Mouse (Mus musculus) hindbrain, embryonic 10.5 days (tissue): ENCODE measurements around the gene Gja8. TPM values are rescaled to one million over a fixed set of nuclear protein-coding genes. Genes with fewer than 3 reads are reported as not detected.

Experiments used
- DNase-seq: peaks from one replicate; pipeline ENCODE4 v3.0.0-alpha.2; 2017; ENCODE audit warnings: low spot score
- H3K27ac ChIP-seq: fragments of 300-500 bp; sonication (generic); 2 replicates; pipeline ENCODE4 v1.5.1; 2016; ENCODE audit warnings: mild to moderate bottlenecking, moderate library complexity
- H3K27me3 ChIP-seq: fragments of 300-500 bp; sonication (generic); 2 replicates; pipeline ENCODE4 v1.6.1; 2016; ENCODE audit warnings: mild to moderate bottlenecking; ENCODE audit not compliant: poor library complexity, insufficient read depth, severe bottlenecking
- H3K36me3 ChIP-seq: fragments of 300-500 bp; sonication (generic); 2 replicates; pipeline ENCODE4 v1.6.1; 2016; ENCODE audit warnings: mild to moderate bottlenecking, moderate library complexity
- H3K4me1 ChIP-seq: fragments of 300-500 bp; sonication (generic); replicated peaks from 2 replicates; pipeline ENCODE4 v1.6.1; 2016; ENCODE audit warnings: mild to moderate bottlenecking
- H3K4me3 ChIP-seq: fragments of 300-500 bp; sonication (generic); 2 replicates; pipeline ENCODE4 v1.5.1; 2016; ENCODE audit warnings: mild to moderate bottlenecking, moderate library complexity
- H3K9me3 ChIP-seq: fragments of 300-500 bp; sonication (generic); 2 replicates; pipeline ENCODE4 v1.6.1; 2016; ENCODE audit warnings: mild to moderate bottlenecking, moderate library complexity
- WGBS: fragments of 180-500 bp; shearing (Covaris S2); methylation state at CpG from one replicate; pipeline ENCODE4 v1.1.7; 2016; 5-methylcytosine and 5-hydroxymethylcytosine counted together
- polyA plus RNA-seq: library from polyadenylated mRNA; unstranded; fragments of >200 nt; fragmentation: Nextera tagmentation; extraction: Ambion mirVana; gene quantifications from 2 replicates; pipeline ENCODE4 v1.2.1, GENCODE M21; 2016

The Gja8 gene
- polyA plus RNA-seq, 1 experiment from 2014 or later, result not detected

DNA sequence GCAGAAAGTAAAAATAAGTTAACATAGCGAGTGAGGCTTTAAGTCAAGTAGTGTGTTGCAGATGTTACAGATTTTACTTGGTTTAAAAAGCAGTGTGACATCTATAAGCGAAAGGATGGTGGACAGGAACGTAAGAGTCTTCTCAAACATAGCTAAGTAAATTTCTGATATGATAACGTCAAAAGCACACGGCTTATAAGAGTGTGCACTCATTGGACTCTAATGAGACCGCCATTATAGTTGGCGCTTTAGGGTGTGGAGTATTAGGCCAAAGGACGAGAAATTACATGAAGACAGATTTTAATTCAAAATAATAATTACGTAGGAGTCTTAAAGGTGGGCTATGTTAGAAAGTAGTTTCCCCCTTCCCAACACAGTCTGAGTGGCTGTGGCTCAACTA, 20.2 kb downstream of the Gja8 start:
- H3K4me3 ChIP-seq, result peak overlapping the region; percentile 78
- H3K27me3 ChIP-seq, result peaks cover 12% of the 10 kb centered on the region
- peaks cover 14% of the 10 kb centered on the region for H3K4me1 ChIP-seq
- peak overlapping the region; percentile 86 for H3K27ac ChIP-seq
- 56% methylated on average over 9 of the region's 9 CpGs for WGBS
- H3K9me3 ChIP-seq, result no peaks in the 10 kb centered on the region
- H3K36me3 ChIP-seq, result no peaks in the 10 kb centered on the region
- DNase-seq, result no peak

DNA sequence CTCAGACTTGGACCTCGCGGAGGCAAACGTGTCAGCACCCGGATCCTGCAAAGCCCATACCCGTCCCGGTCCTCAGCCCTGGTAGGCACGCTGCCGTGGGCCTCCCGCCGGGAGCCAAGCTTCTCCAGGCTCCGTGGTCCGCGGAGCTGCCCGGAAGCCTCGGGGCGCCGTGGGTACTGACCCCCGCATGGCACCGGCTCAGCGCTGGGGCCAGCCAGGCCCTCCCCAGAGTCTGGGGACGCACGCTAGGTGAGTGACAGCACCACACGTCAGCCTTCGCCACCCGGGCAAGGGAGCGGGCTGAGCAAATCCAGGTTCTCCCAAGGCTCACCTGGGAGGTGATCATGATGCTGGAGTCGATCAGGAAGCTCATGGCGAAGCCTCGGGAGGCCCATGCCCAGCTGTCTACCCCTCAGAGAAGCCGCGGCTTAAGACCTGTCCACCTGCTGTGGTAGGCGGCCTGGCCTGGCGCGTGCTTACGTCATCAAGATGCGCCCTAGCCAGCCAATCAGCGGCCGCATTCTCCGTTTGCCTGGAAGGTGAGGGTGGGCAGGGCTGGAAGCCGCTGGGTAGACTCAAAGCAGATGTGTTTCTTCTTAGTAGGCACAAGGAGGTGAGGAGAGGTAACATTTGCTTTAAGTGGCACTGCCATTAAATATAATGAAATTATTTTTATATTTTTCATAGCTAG, 20.8 kb downstream of the Gja8 start, which contains the start of gene Gpr89:
Gene Gpr89 (minus strand): TSS at position 496 of the 691 bp plus-strand sequence.
- Histone ChIP-seq H3K4me1 (peaks cover 14% of the 10 kb centered on the region), H3K4me3 (peak within 1 kb of the TSS; percentile 78), H3K27ac (peak within 1 kb of the TSS; percentile 86), H3K27me3 (peaks cover 12% of the 10 kb centered on the region), H3K9me3 (no peaks in the 10 kb centered on the region), H3K36me3 (no peaks in the 10 kb centered on the region)
- WGBS, result under 1% methylated on average over 40 of the region's 40 CpGs
- DNase-seq, result peak; percentile 94

DNA sequence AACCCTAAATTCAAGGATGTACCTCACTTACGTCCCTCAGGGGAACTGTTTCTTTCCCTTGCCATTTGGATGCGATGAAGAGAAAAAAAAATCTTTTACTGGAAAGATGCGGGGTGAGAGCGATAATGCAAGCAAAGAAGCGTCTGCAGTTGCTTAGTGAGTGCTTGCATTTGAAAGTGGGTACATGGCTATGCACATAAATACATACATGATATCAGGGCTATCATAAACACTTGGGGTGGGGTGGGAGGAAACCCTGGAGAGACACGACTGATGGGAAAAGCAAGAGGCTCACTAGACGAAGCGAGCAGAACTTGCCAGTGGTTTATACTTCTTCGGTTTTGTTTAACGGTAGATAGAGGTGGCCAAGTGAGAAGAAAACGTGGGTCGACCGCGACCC, 21.4 kb downstream of the Gja8 start, which contains the start of gene Gja5:
Gene Gja5 (plus strand): TSS at position 301 of the 400 bp plus-strand sequence.
- Histone ChIP-seq H3K36me3 (no peaks in the 10 kb centered on the region), H3K9me3 (no peaks in the 10 kb centered on the region), H3K27ac (peak within 1 kb of the TSS; percentile 86), H3K4me3 (peak within 1 kb of the TSS; percentile 78), H3K27me3 (peaks cover 12% of the 10 kb centered on the region), H3K4me1 (peaks cover 14% of the 10 kb centered on the region)
- 16% methylated on average over 14 of the region's 14 CpGs for WGBS
- DNase-seq, result no peak

- H3K36me3 ChIP-seq, result peaks cover 9% of the 10 kb centered on the region
- H3K4me3 ChIP-seq, result no peak overlapping the region
- no peaks in the 10 kb centered on the region for H3K9me3 ChIP-seq
- no peak overlapping the region for H3K27ac ChIP-seq
- WGBS, result 90% methylated on average over 4 of the region's 4 CpGs
- H3K27me3 ChIP-seq, result peaks cover 12% of the 10 kb centered on the region
- no peak for DNase-seq
- peaks cover 14% of the 10 kb centered on the region for H3K4me1 ChIP-seq
These were observed 23.4 kb downstream of the Gja8 start for GRCm38 (mm10) chr3:96902336-96902999.

- H3K36me3 ChIP-seq, result peaks cover 75% of the 10 kb centered on the region
- WGBS, result 93% methylated on average over 7 of the region's 7 CpGs
- no peak overlapping the region for H3K4me3 ChIP-seq
- no peaks in the 10 kb centered on the region for H3K4me1 ChIP-seq
- no peak overlapping the region for H3K27ac ChIP-seq
- no peak for DNase-seq
- H3K27me3 ChIP-seq, result no peaks in the 10 kb centered on the region
- H3K9me3 ChIP-seq, result no peaks in the 10 kb centered on the region
These were observed 42.1 kb downstream of the Gja8 start for GRCm38 (mm10) chr3:96883690-96884089.

GRCm38 (mm10) chr3:96882061-96882849, 43.6 kb downstream of the Gja8 start:
- H3K27me3 ChIP-seq, result no peaks in the 10 kb centered on the region
- DNase-seq, result no peak
- H3K4me1 ChIP-seq, result no peaks in the 10 kb centered on the region
- WGBS, result 93% methylated on average over 14 of the region's 14 CpGs
- H3K9me3 ChIP-seq, result no peaks in the 10 kb centered on the region
- no peak overlapping the region for H3K27ac ChIP-seq
- no peak overlapping the region for H3K4me3 ChIP-seq
- peaks cover 77% of the 10 kb centered on the region for H3K36me3 ChIP-seq

DNA sequence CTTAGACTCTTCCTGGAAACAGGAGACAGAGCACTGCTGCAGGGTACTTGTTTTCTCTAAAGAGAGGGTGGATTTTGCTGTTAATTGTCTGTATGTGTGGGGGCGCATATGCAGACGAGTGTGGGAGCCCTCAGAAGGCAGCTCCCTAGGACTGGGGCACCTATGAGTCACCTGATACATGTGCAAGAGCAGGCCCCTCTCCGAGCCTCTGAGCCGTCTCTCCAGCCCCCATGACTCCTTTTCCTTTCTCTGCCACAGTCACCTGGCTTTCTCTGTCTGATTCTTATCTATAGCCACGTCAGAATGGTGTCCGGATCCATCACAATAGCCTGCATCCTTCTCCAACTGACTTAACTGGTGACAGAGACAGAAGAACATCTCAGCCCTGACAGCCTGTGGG, 44.3 kb downstream of the Gja8 start:
- 88% methylated on average over 6 of the region's 6 CpGs for WGBS
- Histone ChIP-seq H3K4me1 (no peaks in the 10 kb centered on the region), H3K36me3 (peaks cover 72% of the 10 kb centered on the region), H3K9me3 (no peaks in the 10 kb centered on the region), H3K4me3 (no peak overlapping the region), H3K27me3 (no peaks in the 10 kb centered on the region), H3K27ac (no peak overlapping the region)
- no peak for DNase-seq

DNA sequence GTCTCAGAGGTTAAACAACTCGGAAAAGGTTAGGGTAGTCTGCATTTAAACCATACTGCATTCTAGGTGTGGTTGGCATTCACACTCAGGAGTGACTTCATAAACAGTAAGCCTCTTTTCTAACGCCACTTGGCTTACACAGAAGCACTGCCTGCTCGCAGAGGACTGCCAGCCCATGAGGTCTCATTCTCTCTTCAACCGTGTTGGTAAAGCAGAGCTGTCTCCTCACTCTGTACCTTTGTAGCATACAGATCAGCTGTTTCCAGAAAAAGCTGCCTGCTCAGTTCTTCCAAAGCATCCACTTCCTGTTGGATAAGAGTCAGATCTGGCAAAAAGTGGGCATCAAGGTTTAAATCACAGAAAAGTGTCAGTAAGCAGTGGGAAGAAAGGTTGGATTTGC, 45.4 kb downstream of the Gja8 start:
- H3K27me3 ChIP-seq, result no peaks in the 10 kb centered on the region
- H3K36me3 ChIP-seq, result peaks cover 73% of the 10 kb centered on the region
- H3K4me1 ChIP-seq, result no peaks in the 10 kb centered on the region
- H3K4me3 ChIP-seq, result no peak overlapping the region
- WGBS, result 88% methylated on average over 4 of the region's 4 CpGs
- H3K27ac ChIP-seq, result no peak overlapping the region
- no peak for DNase-seq
- H3K9me3 ChIP-seq, result no peaks in the 10 kb centered on the region

GRCm38 (mm10) chr3:96879536-96879935, 46.3 kb downstream of the Gja8 start:
- Histone ChIP-seq H3K4me1 (no peaks in the 10 kb centered on the region), H3K9me3 (no peaks in the 10 kb centered on the region), H3K36me3 (peaks cover 79% of the 10 kb centered on the region), H3K27ac (no peak overlapping the region), H3K27me3 (no peaks in the 10 kb centered on the region), H3K4me3 (no peak overlapping the region)
- 91% methylated on average over 9 of the region's 9 CpGs for WGBS
- DNase-seq, result no peak

GRCm38 (mm10) chr3:96874808-96875571, 50.8 kb downstream of the Gja8 start:
- H3K4me3 ChIP-seq, result no peak overlapping the region
- no peak overlapping the region for H3K27ac ChIP-seq
- H3K27me3 ChIP-seq, result no peaks in the 10 kb centered on the region
- H3K36me3 ChIP-seq, result peaks cover 90% of the 10 kb centered on the region
- 92% methylated on average over 7 of the region's 7 CpGs for WGBS
- DNase-seq, result no peak
- no peaks in the 10 kb centered on the region for H3K4me1 ChIP-seq
- H3K9me3 ChIP-seq, result no peaks in the 10 kb centered on the region

DNA sequence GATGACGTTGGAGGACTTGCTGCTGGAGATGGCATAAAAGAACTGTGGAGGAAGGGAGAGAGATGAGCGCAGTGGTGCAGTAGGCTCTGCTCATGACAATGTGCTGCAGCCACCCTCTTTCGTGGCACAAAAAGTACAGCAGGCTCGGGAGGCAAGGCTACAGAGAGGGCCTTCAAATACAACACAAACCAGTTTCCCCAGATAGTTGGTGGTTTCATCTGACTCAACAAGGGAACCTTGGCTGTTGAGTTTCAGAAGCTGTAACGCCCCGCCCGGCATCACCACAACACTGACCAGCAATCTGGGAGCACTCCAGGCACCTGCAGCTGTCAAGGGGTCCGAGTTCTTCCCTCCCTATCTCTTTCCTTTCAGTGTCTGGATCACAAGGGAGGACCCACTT, 53.3 kb downstream of the Gja8 start:
- Histone ChIP-seq H3K36me3 (peaks cover 91% of the 10 kb centered on the region), H3K4me3 (no peak overlapping the region), H3K27me3 (no peaks in the 10 kb centered on the region), H3K9me3 (no peaks in the 10 kb centered on the region), H3K4me1 (no peaks in the 10 kb centered on the region), H3K27ac (no peak overlapping the region)
- DNase-seq, result no peak
- WGBS, result 91% methylated on average over 8 of the region's 8 CpGs

- H3K27ac ChIP-seq, result no peak overlapping the region
- H3K9me3 ChIP-seq, result no peaks in the 10 kb centered on the region
- H3K27me3 ChIP-seq, result no peaks in the 10 kb centered on the region
- H3K36me3 ChIP-seq, result peaks cover 83% of the 10 kb centered on the region
- H3K4me1 ChIP-seq, result no peaks in the 10 kb centered on the region
- H3K4me3 ChIP-seq, result no peak overlapping the region
- no peak for DNase-seq
- WGBS, result 91% methylated on average over 8 of the region's 8 CpGs
These were observed 54.8 kb downstream of the Gja8 start for GRCm38 (mm10) chr3:96871070-96871469.
